Mouse (Mus musculus) midbrain, embryonic 14.5 days (tissue): ENCODE measurements around the gene Tctex1d1. TPM values are rescaled to one million over a fixed set of nuclear protein-coding genes. Genes with fewer than 3 reads are reported as not detected.

Experiments used
- ATAC-seq: fragments of 200-750 bp; cut with Nextera tagmentation; 2 replicates; pipeline ENCODE4 v1.8.0; 2017; ENCODE audit warnings: moderate number of reproducible peaks, moderate library complexity; ENCODE audit not compliant: low FRiP score, low TSS enrichment
- DNase-seq: peaks from one replicate; pipeline ENCODE4 v3.0.0-alpha.2; 2015
- H3K27ac ChIP-seq: fragments of 300-500 bp; sonication (generic); replicated peaks from 2 replicates; pipeline ENCODE4 v1.5.1; 2014; ENCODE audit warnings: mild to moderate bottlenecking, low read depth, low read length, moderate library complexity
- H3K27me3 ChIP-seq: fragments of 300-500 bp; sonication (generic); 2 replicates; pipeline ENCODE4 v1.6.1; 2014; ENCODE audit warnings: low read length, control low read depth, mixed read lengths; ENCODE audit not compliant: control insufficient read depth, insufficient read depth
- H3K36me3 ChIP-seq: fragments of 300-500 bp; sonication (generic); 2 replicates; pipeline ENCODE4 v1.6.1; 2014; ENCODE audit warnings: low read length, control low read depth; ENCODE audit not compliant: control insufficient read depth, insufficient read depth
- H3K4me1 ChIP-seq: fragments of 300-500 bp; sonication (generic); 2 replicates; pipeline ENCODE4 v1.6.1; 2014; ENCODE audit warnings: mild to moderate bottlenecking, antibody characterized with exemption, low read length, control low read depth; ENCODE audit not compliant: control insufficient read depth, insufficient read depth
- H3K4me2 ChIP-seq: fragments of 300-500 bp; sonication (generic); 2 replicates; pipeline ENCODE4 v1.6.1; 2014; ENCODE audit warnings: mild to moderate bottlenecking, low read length, moderate library complexity
- H3K4me3 ChIP-seq: fragments of 300-500 bp; sonication (generic); replicated peaks from 2 replicates; pipeline ENCODE4 v1.5.1; 2014; ENCODE audit warnings: low read depth, low read length
- H3K9ac ChIP-seq: fragments of 300-500 bp; sonication (generic); replicated peaks from 2 replicates; pipeline ENCODE4 v1.6.1; 2014; ENCODE audit warnings: mild to moderate bottlenecking, low read length, moderate library complexity
- H3K9me3 ChIP-seq: fragments of 300-500 bp; sonication (generic); 2 replicates; pipeline ENCODE4 v1.6.1; 2016; ENCODE audit warnings: low read length, control low read depth, mixed read lengths; ENCODE audit not compliant: control insufficient read depth
- WGBS: fragments of 180-500 bp; shearing (Covaris S2); extraction: QIAGEN DNeasy Blood & Tissue Kit; methylation state at CpG from one replicate; pipeline ENCODE4 v1.1.7; 2014; 5-methylcytosine and 5-hydroxymethylcytosine counted together
- polyA plus RNA-seq: library from polyadenylated mRNA; unstranded; fragments of >200 nt; fragmentation: Nextera tagmentation; extraction: Ambion mirVana; gene quantifications from 2 replicates; pipeline ENCODE4 v1.2.1, GENCODE M21; 2014

The Tctex1d1 gene
- polyA plus RNA-seq, 1 experiment from 2014 or later, result 1.2 TPM

DNA sequence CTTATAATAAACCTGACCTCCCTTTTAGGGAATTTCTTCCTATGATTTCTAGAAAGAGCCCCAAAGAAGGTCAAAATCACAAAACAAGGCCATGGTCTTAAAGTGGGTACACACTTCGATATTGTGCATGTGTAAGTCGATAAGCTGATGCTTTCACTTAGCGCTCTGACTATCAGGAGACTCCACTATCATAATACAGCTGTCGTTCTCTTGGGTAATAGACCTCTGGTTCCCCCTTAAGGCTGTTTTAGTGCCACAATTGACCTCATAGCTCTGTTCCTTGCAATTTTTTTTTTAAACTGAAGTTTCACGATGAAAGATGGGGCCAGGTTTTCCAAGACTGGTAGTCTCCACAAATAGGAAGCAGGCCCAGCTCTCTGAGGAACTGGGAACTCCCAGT, 979 bp downstream of the Tctex1d1 start:
- DNase-seq (peak; percentile 17), ATAC-seq (no peak)
- Histone ChIP-seq H3K4me3 (no peak overlapping the region), H3K4me1 (peaks cover 9% of the 10 kb centered on the region), H3K27me3 (peaks cover 4% of the 10 kb centered on the region; the same call in 1 of the 2 replicates), H3K4me2 (peak overlapping the region; percentile 57), H3K9me3 (no peaks in the 10 kb centered on the region), H3K27ac (no peak overlapping the region), H3K36me3 (no peaks in the 10 kb centered on the region), H3K9ac (no peak overlapping the region)
- WGBS, result 63% methylated on average over 5 of the region's 5 CpGs

DNA sequence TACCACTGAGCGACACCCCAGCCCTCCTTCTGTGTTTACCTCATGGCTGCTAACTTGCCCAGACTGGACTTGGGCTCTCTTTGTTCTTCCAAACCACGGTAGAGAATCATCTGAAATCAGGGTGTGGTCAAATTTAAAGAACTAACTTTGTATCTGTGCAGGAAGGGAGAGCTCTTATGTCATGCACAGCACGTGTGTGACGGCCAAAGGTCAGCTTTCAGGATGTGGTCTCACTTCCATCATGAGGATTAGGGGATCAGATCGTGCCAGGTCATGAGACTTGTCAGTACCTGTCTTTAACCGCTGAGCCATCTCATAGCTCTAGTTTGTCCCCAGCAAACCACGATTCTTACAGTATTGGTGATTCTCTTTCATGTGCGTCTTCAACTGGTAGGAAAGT, 3.3 kb downstream of the Tctex1d1 start:
- no peak overlapping the region for H3K4me2 ChIP-seq
- peaks cover 9% of the 10 kb centered on the region for H3K4me1 ChIP-seq
- H3K27ac ChIP-seq, result no peak overlapping the region
- WGBS, result 87% methylated on average over 8 of the region's 8 CpGs
- no peak overlapping the region for H3K4me3 ChIP-seq
- H3K9me3 ChIP-seq, result no peaks in the 10 kb centered on the region
- peaks cover 4% of the 10 kb centered on the region; the same call in 1 of the 2 replicates for H3K27me3 ChIP-seq
- H3K9ac ChIP-seq, result no peak overlapping the region
- DNase-seq, result no peak
- H3K36me3 ChIP-seq, result no peaks in the 10 kb centered on the region
- ATAC-seq, result no peak

DNA sequence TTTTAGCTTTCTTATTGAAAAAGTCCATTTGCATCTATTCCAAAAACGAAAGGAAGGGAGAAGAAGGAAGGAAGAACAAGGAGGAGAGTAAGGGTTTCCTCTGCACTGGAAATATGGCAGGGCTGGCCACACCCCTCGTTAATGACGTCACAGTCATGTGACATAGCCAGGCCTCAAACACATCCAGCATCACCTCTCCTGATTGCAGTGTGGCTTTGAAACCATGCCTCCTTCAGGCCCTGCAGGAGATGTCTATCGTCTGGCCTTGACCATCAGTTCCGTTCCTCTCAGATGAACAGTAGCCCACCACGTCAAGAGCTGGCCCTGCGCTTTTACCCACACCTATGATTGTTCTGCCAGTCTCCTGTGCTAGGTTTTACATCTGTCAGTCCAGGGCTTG, 7.8 kb downstream of the Tctex1d1 start:
- Histone ChIP-seq H3K4me3 (no peak overlapping the region), H3K27me3 (no peaks in the 10 kb centered on the region), H3K9me3 (no peaks in the 10 kb centered on the region), H3K9ac (no peak overlapping the region), H3K36me3 (no peaks in the 10 kb centered on the region), H3K4me2 (no peak overlapping the region), H3K4me1 (no peaks in the 10 kb centered on the region), H3K27ac (no peak overlapping the region)
- ATAC-seq, result no peak
- 85% methylated on average over 7 of the region's 7 CpGs for WGBS
- no peak for DNase-seq

DNA sequence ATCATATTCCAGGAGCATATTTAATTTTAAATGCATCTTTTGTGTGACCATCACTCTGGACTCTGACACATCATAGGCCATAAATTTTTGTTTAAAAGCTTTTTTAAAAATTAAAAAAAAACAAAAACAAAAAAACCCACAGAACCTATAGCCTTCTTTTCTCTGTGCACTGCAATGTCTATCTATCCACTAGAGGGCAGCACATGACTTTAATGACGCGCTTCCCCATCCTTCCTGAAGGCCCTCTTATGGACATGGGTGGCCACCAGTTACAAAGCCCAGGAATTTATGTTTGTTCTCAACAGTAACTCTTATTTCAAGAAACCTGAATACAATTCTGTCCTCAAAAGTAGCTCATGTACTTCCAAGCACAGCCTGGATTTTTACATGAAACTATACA, 8.5 kb downstream of the Tctex1d1 start:
- H3K4me1 ChIP-seq, result no peaks in the 10 kb centered on the region
- DNase-seq (peak; percentile 92), ATAC-seq (peak; percentile 71; the same call in 1 of the 2 replicates)
- H3K9me3 ChIP-seq, result no peaks in the 10 kb centered on the region
- no peaks in the 10 kb centered on the region for H3K27me3 ChIP-seq
- H3K9ac ChIP-seq, result no peak overlapping the region
- no peak overlapping the region for H3K4me2 ChIP-seq
- no peaks in the 10 kb centered on the region for H3K36me3 ChIP-seq
- H3K27ac ChIP-seq, result no peak overlapping the region
- H3K4me3 ChIP-seq, result no peak overlapping the region
- 1% methylated on average over 2 of the region's 2 CpGs for WGBS

DNA sequence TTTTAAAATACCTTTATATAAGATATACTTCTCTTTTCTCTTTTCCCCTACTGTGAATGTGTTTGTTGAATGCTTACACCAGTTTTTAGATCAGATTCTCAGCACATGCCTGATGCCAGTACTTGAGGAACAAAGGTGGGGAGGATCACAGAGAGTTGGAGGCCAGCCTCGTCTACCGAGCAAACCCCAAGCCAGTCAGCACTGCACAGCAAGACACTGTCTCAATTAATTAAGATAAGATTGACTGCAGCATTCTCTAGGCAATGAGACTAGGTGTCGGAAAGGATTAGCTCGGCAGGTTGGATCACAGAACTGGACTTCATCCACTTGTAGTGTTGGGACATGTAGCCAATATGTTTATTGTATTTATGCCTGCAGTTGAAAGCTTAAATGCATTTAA, 8.9 kb downstream of the Tctex1d1 start:
- no peak overlapping the region for H3K4me3 ChIP-seq
- peak; percentile 43 for DNase-seq
- no peaks in the 10 kb centered on the region for H3K27me3 ChIP-seq
- H3K9me3 ChIP-seq, result no peaks in the 10 kb centered on the region
- H3K9ac ChIP-seq, result no peak overlapping the region
- H3K36me3 ChIP-seq, result no peaks in the 10 kb centered on the region
- no peak overlapping the region for H3K27ac ChIP-seq
- WGBS, result 17% methylated on average over 4 of the region's 4 CpGs
- peak; percentile 78 for ATAC-seq
- H3K4me1 ChIP-seq, result no peaks in the 10 kb centered on the region
- no peak overlapping the region for H3K4me2 ChIP-seq

DNA sequence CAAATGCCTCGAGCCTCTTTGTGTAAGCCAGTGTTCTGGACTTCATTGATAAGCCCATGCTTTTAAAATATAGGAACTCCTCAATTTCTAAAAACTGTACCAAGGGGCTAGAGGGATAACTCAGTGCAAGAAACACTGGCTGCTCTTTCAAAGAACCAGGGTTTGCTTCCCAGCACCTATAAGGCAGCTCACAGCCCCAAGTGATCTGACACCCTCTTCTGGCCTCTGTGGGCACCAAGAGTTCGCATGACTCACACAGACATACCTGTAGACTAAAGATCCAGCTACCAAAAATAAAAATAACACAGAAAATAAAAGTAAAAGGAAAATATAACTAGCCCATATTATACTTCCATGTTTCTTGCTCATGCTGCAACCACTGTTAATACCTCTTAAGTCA, 9.3 kb downstream of the Tctex1d1 start:
- Histone ChIP-seq H3K4me1 (no peaks in the 10 kb centered on the region), H3K9ac (no peak overlapping the region), H3K4me2 (no peak overlapping the region), H3K36me3 (no peaks in the 10 kb centered on the region), H3K27me3 (no peaks in the 10 kb centered on the region), H3K9me3 (no peaks in the 10 kb centered on the region), H3K4me3 (no peak overlapping the region), H3K27ac (no peak overlapping the region)
- 59% methylated on average over 2 of the region's 2 CpGs for WGBS
- ATAC-seq (no peak), DNase-seq (no peak)

DNA sequence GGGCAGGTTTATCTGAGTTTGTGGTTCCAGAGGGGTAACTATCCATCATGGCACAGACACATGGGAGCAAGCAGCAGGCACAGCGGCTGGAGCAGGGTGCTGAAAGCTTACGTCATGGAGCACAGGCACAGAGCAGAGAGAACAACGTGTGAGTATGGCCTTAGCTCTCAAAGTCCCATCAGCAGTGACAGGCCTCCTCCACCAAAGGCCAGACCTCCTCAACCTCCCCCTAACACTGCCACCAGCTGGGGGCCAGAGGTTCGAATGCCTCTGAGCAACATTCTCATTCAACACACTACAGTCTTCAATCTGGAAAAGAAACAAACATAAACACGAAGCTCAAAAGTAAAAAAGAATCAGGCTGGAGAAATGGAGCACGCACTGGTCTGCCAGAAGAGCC, 10.1 kb downstream of the Tctex1d1 start:
- H3K9ac ChIP-seq, result no peak overlapping the region
- 83% methylated on average over 6 of the region's 6 CpGs for WGBS
- H3K36me3 ChIP-seq, result no peaks in the 10 kb centered on the region
- DNase-seq (no peak), ATAC-seq (no peak)
- H3K4me1 ChIP-seq, result no peaks in the 10 kb centered on the region
- H3K4me2 ChIP-seq, result no peak overlapping the region
- no peaks in the 10 kb centered on the region for H3K9me3 ChIP-seq
- no peak overlapping the region for H3K27ac ChIP-seq
- H3K4me3 ChIP-seq, result no peak overlapping the region
- H3K27me3 ChIP-seq, result no peaks in the 10 kb centered on the region

DNA sequence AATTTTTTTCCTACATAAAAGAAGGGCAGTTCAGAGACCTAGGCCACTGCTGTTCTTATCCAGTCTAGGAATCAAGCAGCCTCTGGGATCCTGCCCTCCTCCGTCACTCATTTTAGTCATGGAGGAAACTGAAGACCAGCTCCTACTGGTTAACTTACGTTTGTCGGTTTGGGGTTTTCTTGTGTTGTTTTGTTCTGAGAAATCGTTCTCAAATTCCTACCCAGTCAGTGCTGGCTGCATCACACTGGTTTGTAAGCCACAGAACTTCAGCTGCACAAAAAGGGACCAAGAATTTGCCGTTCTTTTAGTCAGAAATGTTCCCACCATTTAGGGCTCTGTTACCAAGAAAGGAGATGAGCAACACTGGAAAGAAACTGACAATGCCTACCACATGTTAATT, 11.0 kb downstream of the Tctex1d1 start:
- Histone ChIP-seq H3K36me3 (no peaks in the 10 kb centered on the region), H3K9me3 (no peaks in the 10 kb centered on the region), H3K9ac (no peak overlapping the region), H3K27me3 (no peaks in the 10 kb centered on the region), H3K4me1 (no peaks in the 10 kb centered on the region), H3K4me2 (no peak overlapping the region), H3K4me3 (no peak overlapping the region), H3K27ac (no peak overlapping the region)
- DNase-seq, result no peak
- WGBS, result 79% methylated on average over 5 of the region's 5 CpGs
- ATAC-seq, result no peak

DNA sequence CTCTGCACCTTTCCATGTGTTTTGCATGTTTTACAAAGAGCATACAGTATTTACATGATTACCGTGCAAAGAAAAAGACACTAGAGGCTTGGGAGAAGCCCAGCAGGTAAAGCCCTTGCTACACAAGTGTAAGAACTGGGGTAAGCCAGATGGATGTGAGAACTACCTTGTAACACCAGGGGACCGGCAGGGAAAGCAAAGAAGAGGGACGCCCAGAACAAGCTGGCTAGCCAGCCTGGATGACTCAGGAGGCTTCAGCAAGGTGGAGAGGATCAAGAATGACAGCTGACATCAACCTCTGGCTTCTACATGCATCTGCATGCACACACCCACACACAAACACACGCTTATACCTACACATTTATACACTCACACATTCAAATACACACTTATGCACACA, 11.6 kb downstream of the Tctex1d1 start:
- WGBS, result 72% methylated on average over 4 of the region's 4 CpGs
- no peaks in the 10 kb centered on the region for H3K27me3 ChIP-seq
- ATAC-seq (no peak), DNase-seq (no peak)
- no peaks in the 10 kb centered on the region for H3K9me3 ChIP-seq
- H3K27ac ChIP-seq, result no peak overlapping the region
- no peak overlapping the region for H3K4me2 ChIP-seq
- H3K9ac ChIP-seq, result no peak overlapping the region
- H3K4me3 ChIP-seq, result no peak overlapping the region
- H3K4me1 ChIP-seq, result no peaks in the 10 kb centered on the region
- H3K36me3 ChIP-seq, result no peaks in the 10 kb centered on the region
